Mouse (Mus musculus) gastrocnemius, postnatal 4 days (tissue): Measurements from ENCODE around the gene Ppp1r10. TPM values are rescaled to one million over a fixed set of nuclear protein-coding genes. Genes with fewer than 3 reads are reported as not detected.
"Not testable (repeated sequence)": the region's sequence is repeated elsewhere in the genome, so short reads cannot be mapped to it uniquely, and the experiment has no call there.

Experiments
- DNase-seq, 2 experiments: peaks; one replicate each; pipeline ENCODE4 v3.0.0; 2021 to 2022; ENCODE audit warnings: low spot score in 2 of 2, mixed read lengths in 2 of 2
- total RNA-seq, 2 experiments: library from RNA; stranded (reverse); gene quantifications; 2 replicates each; pipeline ENCODE4 v1.2.3; 2021

Gene Ppp1r10
- total RNA-seq, 2 experiments from 2014 or later, result 44.6 to 52.8 TPM

GRCm38 (mm10) chr17:35922566-35922965 is 6.3 kb downstream of the Ppp1r10 start:
- DNase-seq, result no peak

GRCm38 (mm10) chr17:35923281-35923680 is 7.0 kb downstream of the Ppp1r10 start:
- DNase-seq, result no peak

GRCm38 (mm10) chr17:35927471-35927870 is 11.2 kb downstream of the Ppp1r10 start:
- DNase-seq, result no peak

- no peak for DNase-seq
Measured at GRCm38 (mm10) chr17:35929534-35929933, 13.3 kb downstream of the Ppp1r10 start.

- no peak for DNase-seq
Measured at GRCm38 (mm10) chr17:35930627-35931026, 14.4 kb downstream of the Ppp1r10 start.

GRCm38 (mm10) chr17:35932608-35933007 is 16.4 kb downstream of the Ppp1r10 start:
- DNase-seq, result no peak

- not testable (repeated sequence) for DNase-seq
Measured at GRCm38 (mm10) chr17:35935763-35936162, 19.5 kb downstream of the Ppp1r10 start.

GRCm38 (mm10) chr17:35937700-35938348 is 21.6 kb downstream of the Ppp1r10 start:
- no peak for DNase-seq

- no peak for DNase-seq
Measured at GRCm38 (mm10) chr17:35939108-35939507, 22.9 kb downstream of the Ppp1r10 start.

- DNase-seq, result no peak
Measured at GRCm38 (mm10) chr17:35939941-35940340, 23.7 kb downstream of the Ppp1r10 start.

- DNase-seq, result not testable (repeated sequence)
Measured at GRCm38 (mm10) chr17:35950946-35951345, 34.7 kb downstream of the Ppp1r10 start.

- DNase-seq, result not testable (repeated sequence)
Measured at GRCm38 (mm10) chr17:35952559-35952958, 36.3 kb downstream of the Ppp1r10 start.

- DNase-seq, result no peak
Measured at GRCm38 (mm10) chr17:35954665-35955064, 38.4 kb downstream of the Ppp1r10 start.

GRCm38 (mm10) chr17:35958533-35959223 is 42.4 kb downstream of the Ppp1r10 start:
- DNase-seq, result no peak

- no peak for DNase-seq
Measured at GRCm38 (mm10) chr17:35963279-35963678, 47.0 kb downstream of the Ppp1r10 start.

GRCm38 (mm10) chr17:35967621-35968020 is 51.4 kb downstream of the Ppp1r10 start:
- no peak for DNase-seq

GRCm38 (mm10) chr17:35969418-35970389 is 53.5 kb downstream of the Ppp1r10 start, which contains the start of gene Abcf1:
TSS of gene Abcf1 (minus strand) at chr17:35969761.
- DNase-seq, result peak; percentile 98 to 99

GRCm38 (mm10) chr17:35972131-35972530 is 55.9 kb downstream of the Ppp1r10 start:
- DNase-seq, result no peak

- DNase-seq, result peak; percentile 66 to 86
Measured at GRCm38 (mm10) chr17:35978811-35979400, 62.7 kb downstream of the Ppp1r10 start.

GRCm38 (mm10) chr17:35979401-35980362 is 63.4 kb downstream of the Ppp1r10 start, which contains the start of the genes Gnl1 and Prr3:
TSS of gene Gnl1 (plus strand) at chr17:35979851.
TSS of gene Prr3 (minus strand) at chr17:35980236.
- peak; percentile 80 to 92 for DNase-seq
